Mouse (Mus musculus) forebrain, embryonic 13.5 days (tissue): ENCODE results near the gene Arxes1. TPM values are rescaled to one million over a fixed set of nuclear protein-coding genes. Genes with fewer than 3 reads are reported as not detected.
A peak's percentile ranks its signal among the peaks of the same experiment; 100 is the strongest.
"Not testable (repeated sequence)": the region's sequence is repeated elsewhere in the genome, so short reads cannot be mapped to it uniquely, and the experiment has no call there.

Experiments used
- ATAC-seq: fragments of 200-750 bp; cut with Nextera tagmentation; 2 replicates; pipeline ENCODE4 v1.8.0; 2017
- H3K27ac ChIP-seq: fragments of 300-500 bp; sonication (generic); 2 replicates; pipeline ENCODE4 v1.5.1; 2015; ENCODE audit warnings: inconsistent platforms, mild to moderate bottlenecking, moderate library complexity
- H3K27me3 ChIP-seq: fragments of 300-500 bp; sonication (generic); 2 replicates; pipeline ENCODE4 v1.6.1; 2015; ENCODE audit warnings: mild to moderate bottlenecking, inconsistent platforms
- H3K36me3 ChIP-seq: fragments of 300-500 bp; sonication (generic); 2 replicates; pipeline ENCODE4 v1.6.1; 2015; ENCODE audit warnings: mild to moderate bottlenecking, inconsistent platforms; ENCODE audit not compliant: poor library complexity, severe bottlenecking
- H3K4me1 ChIP-seq: fragments of 300-500 bp; sonication (generic); 2 replicates; pipeline ENCODE4 v1.6.1; 2015; ENCODE audit warnings: inconsistent platforms
- H3K4me2 ChIP-seq: fragments of 300-500 bp; sonication (generic); 2 replicates; pipeline ENCODE4 v1.6.1; 2015; ENCODE audit warnings: inconsistent platforms, mild to moderate bottlenecking, moderate library complexity
- H3K4me3 ChIP-seq: fragments of 300-500 bp; sonication (generic); 2 replicates; pipeline ENCODE4 v1.5.1; 2015; ENCODE audit warnings: mild to moderate bottlenecking, inconsistent platforms
- H3K9ac ChIP-seq: fragments of 300-500 bp; sonication (generic); 2 replicates; pipeline ENCODE4 v1.6.1; 2015; ENCODE audit warnings: mild to moderate bottlenecking, inconsistent platforms
- H3K9me3 ChIP-seq: fragments of 300-500 bp; sonication (generic); replicated peaks from 2 replicates; pipeline ENCODE4 v1.6.1; 2016; ENCODE audit warnings: inconsistent platforms
- WGBS: fragments of 180-500 bp; shearing (Covaris S2); methylation state at CpG from one replicate; pipeline ENCODE4 v1.1.7; 2015; 5-methylcytosine and 5-hydroxymethylcytosine counted together
- polyA plus RNA-seq: library from polyadenylated mRNA; unstranded; fragments of >200 nt; fragmentation: Nextera tagmentation; extraction: Ambion mirVana; gene quantifications from 2 replicates; pipeline ENCODE4 v1.2.1, GENCODE M21; 2015

Gene Arxes1
- 61.6 and 72.6 TPM in 2 replicates for polyA plus RNA-seq

DNA sequence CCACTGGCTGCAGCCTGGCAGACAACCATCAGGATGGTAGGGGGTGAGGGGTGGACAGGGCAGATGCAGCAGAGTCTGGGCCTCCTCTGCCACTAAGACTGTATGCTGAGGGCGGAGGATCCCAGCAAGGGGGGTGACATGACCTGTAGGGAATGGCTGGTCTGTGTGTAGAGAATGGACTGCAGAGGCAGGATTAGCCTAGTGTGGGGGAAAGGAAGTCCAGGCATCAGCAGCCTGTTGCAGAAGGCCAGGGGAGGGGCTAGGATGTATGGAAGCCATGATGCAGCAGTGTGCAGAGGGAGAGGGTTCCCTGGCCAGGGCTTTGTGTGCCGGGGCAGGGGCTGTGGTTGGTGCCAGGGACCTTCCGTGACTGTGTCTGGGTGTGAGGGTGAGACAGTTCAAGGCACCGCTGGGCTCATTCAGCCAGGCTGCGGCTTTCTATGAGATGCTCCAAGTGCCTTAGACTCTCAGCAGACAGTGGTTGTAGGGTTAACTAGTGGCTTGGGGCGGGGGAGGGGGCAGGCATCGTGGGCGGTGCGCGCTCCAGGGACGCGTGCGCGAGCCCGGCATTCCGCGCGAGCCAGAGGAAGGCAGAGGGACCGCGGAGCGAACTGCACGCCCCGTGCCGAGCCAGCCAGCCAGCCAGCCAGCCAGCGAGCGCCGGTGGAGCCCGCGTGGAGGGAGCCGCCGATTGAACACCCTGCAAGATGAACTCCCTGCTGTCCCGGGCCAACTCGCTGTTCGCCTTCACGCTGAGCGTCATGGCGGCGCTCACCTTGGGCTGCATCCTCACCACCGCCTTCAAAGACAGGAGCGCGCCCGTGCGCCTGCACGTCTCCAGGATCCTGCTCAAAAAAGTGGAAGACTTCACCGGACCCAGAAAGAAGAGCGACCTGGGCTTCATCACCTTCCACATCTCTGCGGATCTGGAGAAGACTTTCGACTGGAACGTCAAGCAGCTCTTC, at the start of gene Arxes1:
Gene Arxes1, plus strand, starts transcription at position 569 of the 965 bp plus-strand sequence.
- peak within 1 kb of the TSS; percentile 56 for H3K4me2 ChIP-seq
- 10% methylated on average over 14 of the region's 49 CpGs for WGBS
- not testable (repeated sequence) for H3K9ac ChIP-seq, H3K4me1 ChIP-seq, H3K36me3 ChIP-seq, H3K9me3 ChIP-seq, H3K27ac ChIP-seq, H3K27me3 ChIP-seq
- H3K4me3 ChIP-seq = peak within 1 kb of the TSS; percentile 28
- ATAC-seq = peak; percentile 94

DNA sequence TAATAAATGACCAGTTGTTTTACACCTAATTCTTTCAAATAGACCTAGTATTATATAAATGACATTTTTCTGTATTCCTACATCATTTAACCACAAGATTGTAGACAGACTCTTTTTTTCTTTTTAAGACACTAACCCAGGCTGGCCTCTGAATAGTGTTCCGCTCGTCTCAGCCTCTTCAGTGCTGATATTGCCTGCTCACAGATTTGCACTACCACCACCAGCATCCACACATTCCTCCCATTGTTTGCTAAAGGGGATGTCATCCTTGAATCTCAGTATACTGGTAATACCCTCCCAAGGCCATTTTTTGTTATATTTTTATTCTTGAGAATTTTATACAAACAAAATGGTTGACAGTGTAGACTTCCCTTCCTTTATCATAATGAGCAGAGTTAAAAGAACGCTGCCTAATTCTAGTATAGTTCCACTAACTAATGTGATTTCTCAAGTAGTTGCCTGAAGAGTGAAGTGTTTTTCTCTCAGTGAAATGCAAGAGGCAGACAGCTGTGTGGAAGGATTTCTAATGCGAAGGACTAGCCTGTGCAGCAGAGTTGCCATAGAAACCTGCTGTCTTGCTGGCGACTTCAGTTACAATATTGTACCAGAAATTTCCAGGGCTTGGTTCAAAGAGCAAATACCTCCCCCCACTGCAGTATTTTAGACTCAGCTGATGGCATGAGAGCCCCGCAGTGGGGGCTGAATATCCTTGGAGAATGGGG, 48.5 kb upstream of the Arxes1 start:
- Histone ChIP-seq H3K27me3 (no peaks in the 10 kb centered on the region), H3K4me1 (no peaks in the 10 kb centered on the region), H3K27ac (peak overlapping the region; percentile 51; the same call in 1 of the 2 replicates), H3K9ac (no peak overlapping the region), H3K4me3 (no peak overlapping the region), H3K9me3 (no peaks in the 10 kb centered on the region), H3K36me3 (no peaks in the 10 kb centered on the region), H3K4me2 (no peak overlapping the region)
- ATAC-seq = peak; percentile 82
- 53% methylated on average over 6 of the region's 6 CpGs for WGBS

DNA sequence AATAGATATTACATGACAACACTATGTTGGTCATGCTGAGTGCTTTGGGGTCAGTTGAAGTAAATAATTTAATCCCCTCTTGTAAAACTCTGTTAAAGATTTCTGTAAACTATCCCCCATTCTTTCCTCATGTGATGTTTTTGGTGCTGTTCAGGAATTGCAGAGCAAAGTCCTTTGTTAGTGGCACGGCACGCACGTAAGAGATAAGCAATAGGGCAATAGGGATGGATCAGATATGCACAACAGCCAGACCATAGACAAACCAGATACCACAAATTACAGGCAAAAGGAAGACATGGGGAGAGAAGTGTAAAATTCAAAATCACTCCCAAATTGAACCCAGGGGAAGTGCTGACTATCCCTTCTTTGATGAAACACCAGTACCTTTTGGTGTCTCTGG, 46.9 kb upstream of the Arxes1 start:
- no peaks in the 10 kb centered on the region for H3K9me3 ChIP-seq
- WGBS = 95% methylated on average over 3 of the region's 3 CpGs

DNA sequence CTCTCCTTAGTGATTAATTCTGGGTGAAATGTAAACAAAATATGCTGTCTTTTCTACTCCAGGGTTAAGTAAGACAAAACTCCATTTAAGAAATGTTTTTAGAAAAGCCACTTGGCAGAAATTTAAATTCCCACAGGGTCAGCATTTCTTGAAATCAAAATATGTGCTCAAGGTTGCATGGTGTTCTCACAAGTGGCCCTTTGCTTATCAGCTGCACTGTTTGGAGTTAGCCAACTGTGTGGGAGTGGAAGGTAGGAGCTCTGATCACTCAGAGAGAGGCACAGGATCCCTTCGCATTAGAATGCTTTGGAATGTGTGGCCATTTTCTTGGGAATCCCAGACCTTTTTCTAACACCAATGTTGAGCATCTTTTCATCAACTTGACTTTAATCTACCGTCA, 42.5 kb upstream of the Arxes1 start:
- Histone ChIP-seq H3K27me3 (no peaks in the 10 kb centered on the region), H3K36me3 (no peaks in the 10 kb centered on the region), H3K4me2 (no peak overlapping the region), H3K9ac (no peak overlapping the region), H3K4me3 (no peak overlapping the region), H3K4me1 (no peaks in the 10 kb centered on the region), H3K9me3 (no peaks in the 10 kb centered on the region), H3K27ac (no peak overlapping the region)
- 81% methylated on average over 2 of the region's 2 CpGs for WGBS
- no peak for ATAC-seq

More for the DNA sequence above, 46.9 kb upstream of the Arxes1 start:
- no peak for ATAC-seq
- Histone ChIP-seq H3K4me2 (no peak overlapping the region), H3K27me3 (no peaks in the 10 kb centered on the region), H3K27ac (no peak overlapping the region), H3K9ac (no peak overlapping the region), H3K4me3 (no peak overlapping the region), H3K36me3 (no peaks in the 10 kb centered on the region), H3K4me1 (no peaks in the 10 kb centered on the region)

DNA sequence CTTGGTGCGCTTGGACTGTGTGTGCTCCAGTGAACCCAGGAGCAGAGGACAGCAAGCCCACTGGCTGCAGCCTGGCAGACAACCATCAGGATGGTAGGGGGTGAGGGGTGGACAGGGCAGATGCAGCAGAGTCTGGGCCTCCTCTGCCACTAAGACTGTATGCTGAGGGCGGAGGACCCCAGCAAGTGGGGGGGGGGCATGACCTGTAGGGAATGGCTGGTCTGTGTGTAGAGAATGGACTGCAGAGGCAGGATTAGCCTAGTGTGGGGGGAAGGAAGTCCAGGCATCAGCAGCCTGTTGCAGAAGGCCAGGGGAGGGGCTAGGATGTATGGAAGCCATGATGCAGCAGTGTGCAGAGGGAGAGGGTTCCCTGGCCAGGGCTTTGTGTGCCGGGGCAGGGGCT, 40.0 kb upstream of the Arxes1 start:
- H3K27ac ChIP-seq, H3K4me1 ChIP-seq, H3K9me3 ChIP-seq, H3K9ac ChIP-seq, H3K27me3 ChIP-seq, H3K4me3 ChIP-seq, H3K36me3 ChIP-seq: not testable (repeated sequence)
- WGBS = 25% methylated on average over 2 of the region's 3 CpGs
- ATAC-seq = peak; percentile 91
- H3K4me2 ChIP-seq = peak overlapping the region; percentile 25

DNA sequence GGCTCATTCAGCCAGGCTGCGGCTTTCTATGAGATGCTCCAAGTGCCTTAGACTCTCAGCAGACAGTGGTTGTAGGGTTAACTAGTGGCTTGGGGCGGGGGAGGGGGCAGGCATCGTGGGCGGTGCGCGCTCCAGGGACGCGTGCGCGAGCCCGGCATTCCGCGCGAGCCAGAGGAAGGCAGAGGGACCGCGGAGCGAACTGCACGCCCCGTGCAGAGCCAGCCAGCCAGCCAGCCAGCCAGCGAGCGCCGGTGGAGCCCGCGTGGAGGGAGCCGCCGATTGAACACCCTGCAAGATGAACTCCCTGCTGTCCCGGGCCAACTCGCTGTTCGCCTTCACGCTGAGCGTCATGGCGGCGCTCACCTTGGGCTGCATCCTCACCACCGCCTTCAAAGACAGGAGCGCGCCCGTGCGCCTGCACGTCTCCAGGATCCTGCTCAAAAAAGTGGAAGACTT, 39.5 kb upstream of the Arxes1 start, which contains the start of gene Arxes2:
Gene Arxes2, plus strand, starts transcription at position 161 of the 456 bp plus-strand sequence.
- Histone ChIP-seq H3K4me3 (peak within 1 kb of the TSS; percentile 36), H3K4me2 (peak within 1 kb of the TSS; percentile 54)
- not testable (repeated sequence) for H3K9me3 ChIP-seq, H3K27me3 ChIP-seq, H3K9ac ChIP-seq, H3K36me3 ChIP-seq, H3K4me1 ChIP-seq, H3K27ac ChIP-seq
- peak; percentile 93 for ATAC-seq
- 15% methylated on average over 12 of the region's 39 CpGs for WGBS

DNA sequence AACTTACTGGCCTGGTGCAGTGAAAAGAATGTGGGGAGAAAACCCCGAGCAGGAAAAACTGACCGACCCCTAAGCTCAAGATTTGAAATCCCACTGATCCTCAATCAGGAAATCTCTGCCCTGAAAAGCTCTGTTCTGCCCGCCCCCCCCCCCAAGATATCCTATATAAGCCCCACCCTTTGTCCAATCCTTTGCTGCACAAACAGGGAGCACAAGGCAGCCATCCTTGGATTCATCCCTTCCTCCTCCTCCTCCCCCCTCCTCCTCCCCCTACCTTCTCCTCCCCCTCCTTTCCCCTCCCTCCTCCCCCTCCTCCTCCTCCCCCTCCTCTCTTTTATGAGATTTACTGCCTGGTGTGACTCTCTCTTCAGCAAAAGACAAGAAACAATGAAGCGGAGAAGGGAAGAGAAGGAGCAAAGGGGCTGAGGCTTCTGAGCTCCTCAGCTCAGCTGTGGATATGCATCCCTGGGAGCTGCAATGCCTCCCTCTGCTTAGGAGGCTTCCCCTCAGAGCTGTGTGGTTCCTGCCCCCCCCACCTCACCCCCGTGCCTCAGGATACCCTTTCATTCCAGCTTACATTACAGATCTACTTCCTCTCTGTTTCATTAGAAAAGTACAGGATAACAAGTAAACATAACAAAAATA, 25.8 kb upstream of the Arxes1 start:
- no peaks in the 10 kb centered on the region for H3K4me1 ChIP-seq
- H3K9ac ChIP-seq = no peak overlapping the region
- no peak overlapping the region for H3K4me3 ChIP-seq
- no peak overlapping the region for H3K4me2 ChIP-seq
- H3K36me3 ChIP-seq = no peaks in the 10 kb centered on the region
- H3K27ac ChIP-seq = no peak overlapping the region
- no peaks in the 10 kb centered on the region for H3K9me3 ChIP-seq
- no peaks in the 10 kb centered on the region for H3K27me3 ChIP-seq
- WGBS = 16% methylated on average over 5 of the region's 5 CpGs
- no peak for ATAC-seq

DNA sequence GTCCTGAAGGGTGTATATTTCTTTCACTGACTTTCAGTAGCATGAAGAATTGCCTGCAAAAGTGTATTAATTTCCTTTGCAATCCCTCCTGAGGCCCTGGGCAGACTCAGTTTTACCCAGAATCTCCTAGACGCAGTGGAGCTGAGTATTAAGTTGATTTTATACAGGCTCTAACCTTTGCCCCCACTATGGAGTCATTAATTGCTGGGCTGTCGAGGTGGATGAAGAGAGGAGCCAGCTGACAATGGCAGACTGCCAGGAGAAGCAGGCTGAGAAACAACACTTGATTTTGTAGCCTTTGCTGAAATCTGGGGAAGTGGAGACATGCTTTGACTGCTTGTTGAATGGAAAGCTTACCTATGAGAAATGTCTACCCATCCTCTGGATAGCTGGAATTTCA, 18.8 kb upstream of the Arxes1 start:
- Histone ChIP-seq H3K27ac (no peak overlapping the region), H3K9ac (no peak overlapping the region), H3K4me2 (no peak overlapping the region), H3K36me3 (no peaks in the 10 kb centered on the region), H3K4me1 (no peaks in the 10 kb centered on the region), H3K4me3 (no peak overlapping the region), H3K27me3 (no peaks in the 10 kb centered on the region), H3K9me3 (no peaks in the 10 kb centered on the region; the same call in 1 of the 2 replicates)
- 17% methylated on average over 2 of the region's 2 CpGs for WGBS
- ATAC-seq = no peak

DNA sequence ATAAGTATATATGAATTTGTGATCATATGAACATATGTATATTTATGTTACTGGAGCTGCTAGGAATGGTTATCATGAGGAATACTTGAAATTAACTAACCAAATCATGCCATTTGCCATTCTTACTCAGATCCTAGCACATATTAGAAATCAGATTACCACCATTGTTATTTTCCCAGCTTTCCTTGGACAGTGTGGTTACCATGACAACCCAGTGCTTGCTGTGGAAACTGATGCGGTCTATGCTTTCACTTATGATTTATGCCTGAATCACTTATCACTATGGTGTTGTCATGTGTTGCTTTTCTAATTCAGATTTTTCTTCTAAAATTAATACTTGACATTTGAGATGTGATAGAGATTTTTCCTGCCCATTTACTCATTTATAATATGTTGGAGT, 2.8 kb upstream of the Arxes1 start:
- WGBS = 55% methylated on average over 1 of the region's 1 CpGs
- no peak overlapping the region for H3K4me3 ChIP-seq

DNA sequence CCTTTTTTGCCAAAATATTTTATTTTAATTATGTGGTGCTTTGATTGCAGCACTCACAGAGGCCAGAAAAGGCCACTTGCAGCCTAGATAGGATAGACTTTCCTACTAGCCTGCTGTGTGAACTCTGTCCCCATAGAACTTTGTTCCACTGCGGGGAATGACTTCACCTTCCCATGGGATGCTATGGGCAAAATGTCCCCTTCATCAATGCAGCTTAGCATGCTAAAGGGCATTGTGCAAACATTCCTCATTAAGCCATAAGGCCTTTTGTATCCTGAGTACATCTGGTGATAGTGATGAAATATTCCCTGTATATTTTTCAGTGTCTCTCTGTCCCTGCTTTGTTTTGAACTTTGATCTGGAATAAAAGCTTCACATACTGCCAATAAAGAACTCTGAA, 10.6 kb downstream of the Arxes1 start:
- no peak overlapping the region for H3K9ac ChIP-seq
- H3K4me3 ChIP-seq = no peak overlapping the region
- 88% methylated on average over 1 of the region's 1 CpGs for WGBS
- H3K9me3 ChIP-seq = no peaks in the 10 kb centered on the region
- H3K4me1 ChIP-seq = no peaks in the 10 kb centered on the region
- no peak for ATAC-seq
- no peak overlapping the region for H3K4me2 ChIP-seq
- no peaks in the 10 kb centered on the region for H3K27me3 ChIP-seq
- H3K27ac ChIP-seq = no peak overlapping the region
- no peaks in the 10 kb centered on the region for H3K36me3 ChIP-seq

More for the DNA sequence above, 2.8 kb upstream of the Arxes1 start:
- no peak overlapping the region for H3K27ac ChIP-seq
- H3K4me2 ChIP-seq = no peak overlapping the region
- no peak for ATAC-seq
- H3K9me3 ChIP-seq = no peaks in the 10 kb centered on the region
- H3K27me3 ChIP-seq = no peaks in the 10 kb centered on the region
- no peaks in the 10 kb centered on the region for H3K4me1 ChIP-seq
- H3K9ac ChIP-seq = no peak overlapping the region
- no peaks in the 10 kb centered on the region for H3K36me3 ChIP-seq

DNA sequence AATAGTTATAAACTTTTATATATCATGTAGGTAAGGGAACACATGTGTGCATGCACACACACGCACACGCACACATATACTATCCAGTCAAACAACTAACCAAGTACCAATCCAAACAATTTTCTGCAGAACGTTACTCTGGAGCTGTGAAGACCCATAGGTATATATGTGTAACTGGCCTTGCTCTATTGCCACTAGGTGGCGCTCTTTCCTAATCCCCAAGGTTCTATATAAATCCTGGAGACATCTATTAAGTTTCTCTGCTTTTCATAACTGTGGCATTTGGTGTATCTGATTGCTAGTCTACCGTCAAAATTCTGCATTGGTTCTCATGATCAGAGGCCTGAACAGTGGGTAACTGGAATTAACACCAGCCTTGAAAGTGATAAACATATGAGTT, 14.4 kb downstream of the Arxes1 start:
- WGBS = 19% methylated on average over 5 of the region's 5 CpGs
- H3K36me3 ChIP-seq = no peaks in the 10 kb centered on the region
- H3K27ac ChIP-seq = no peak overlapping the region
- H3K4me3 ChIP-seq = no peak overlapping the region
- no peaks in the 10 kb centered on the region for H3K9me3 ChIP-seq
- no peaks in the 10 kb centered on the region for H3K4me1 ChIP-seq
- ATAC-seq = peak; percentile 86
- no peak overlapping the region for H3K4me2 ChIP-seq
- no peaks in the 10 kb centered on the region for H3K27me3 ChIP-seq
- H3K9ac ChIP-seq = no peak overlapping the region

DNA sequence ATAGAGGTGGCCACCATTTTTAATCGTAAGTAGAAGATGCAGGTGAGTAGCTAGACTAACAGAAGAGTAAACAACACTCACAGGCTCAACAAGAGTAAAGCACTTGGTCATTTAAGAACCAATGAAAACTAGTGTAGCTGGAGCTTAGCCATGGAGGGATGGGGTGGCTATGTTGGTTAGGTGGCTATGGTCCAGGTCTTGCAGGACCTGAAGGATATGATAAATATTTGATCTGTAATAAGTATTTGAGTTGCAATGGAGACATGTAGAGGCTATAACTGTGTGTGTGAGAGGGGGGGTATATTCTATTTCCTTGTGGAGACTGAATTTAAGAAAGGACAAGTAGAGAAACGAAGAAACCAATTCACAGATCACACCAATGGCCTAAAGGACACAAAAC, 18.1 kb downstream of the Arxes1 start:
- H3K4me3 ChIP-seq = no peak overlapping the region
- H3K4me2 ChIP-seq = no peak overlapping the region
- no peaks in the 10 kb centered on the region for H3K9me3 ChIP-seq
- 89% methylated on average over 2 of the region's 2 CpGs for WGBS
- H3K27me3 ChIP-seq = no peaks in the 10 kb centered on the region
- no peaks in the 10 kb centered on the region for H3K36me3 ChIP-seq
- ATAC-seq = no peak
- H3K27ac ChIP-seq = no peak overlapping the region
- no peaks in the 10 kb centered on the region for H3K4me1 ChIP-seq
- no peak overlapping the region for H3K9ac ChIP-seq
